Mouse (Mus musculus): ENCODE results near the gene Plekhh2. TPM values are rescaled to one million over a fixed set of nuclear protein-coding genes. Genes with fewer than 3 reads are reported as not detected.
"Not testable (repeated sequence)": the region's sequence is repeated elsewhere in the genome, so short reads cannot be mapped to it uniquely, and the experiment has no call there.

The Plekhh2 gene
- polyA plus RNA-seq, 1 experiment from 2014 or later = 2.6 TPM

GRCm38 (mm10) chr17:84550902-84551877 is 39.5 kb downstream of the Plekhh2 start:
- no peaks in the 10 kb centered on the region for H3K36me3 ChIP-seq
- no peaks in the 10 kb centered on the region for H3K9me3 ChIP-seq
- H3K27me3 ChIP-seq (replicated peaks) = no peaks in the 10 kb centered on the region
- WGBS = 70% methylated on average over 5 of the region's 5 CpGs
- no peaks in the 10 kb centered on the region for H3K4me1 ChIP-seq
- H3K27ac ChIP-seq (replicated peaks) = no peak overlapping the region
- no peak overlapping the region for H3K9ac ChIP-seq
- ATAC-seq (ENCODE audit: extremely low read depth, insufficient number of reproducible peaks, low FRiP score, low TSS enrichment) = no peak
- no peak overlapping the region for H3K4me3 ChIP-seq
- H3K4me2 ChIP-seq = no peak overlapping the region

GRCm38 (mm10) chr17:84552230-84552629 is 40.5 kb downstream of the Plekhh2 start:
- no peak overlapping the region for H3K9ac ChIP-seq
- H3K4me3 ChIP-seq = no peak overlapping the region
- H3K27me3 ChIP-seq (replicated peaks) = no peaks in the 10 kb centered on the region
- no peaks in the 10 kb centered on the region for H3K4me1 ChIP-seq
- no peak overlapping the region for H3K4me2 ChIP-seq
- ATAC-seq (ENCODE audit: extremely low read depth, insufficient number of reproducible peaks, low FRiP score, low TSS enrichment) = no peak
- H3K9me3 ChIP-seq = no peaks in the 10 kb centered on the region
- no peak overlapping the region for H3K27ac ChIP-seq (replicated peaks)
- H3K36me3 ChIP-seq = no peaks in the 10 kb centered on the region
- WGBS = 62% methylated on average over 5 of the region's 5 CpGs

GRCm38 (mm10) chr17:84564264-84564663 is 52.6 kb downstream of the Plekhh2 start:
- not testable (repeated sequence) for H3K27ac ChIP-seq (replicated peaks); H3K4me2 ChIP-seq; H3K27me3 ChIP-seq (replicated peaks); ATAC-seq (ENCODE audit: extremely low read depth, insufficient number of reproducible peaks, low FRiP score, low TSS enrichment); H3K9me3 ChIP-seq; H3K4me1 ChIP-seq; H3K4me3 ChIP-seq; H3K9ac ChIP-seq; H3K36me3 ChIP-seq

- Histone ChIP-seq H3K27ac (replicated peaks) (no peak overlapping the region), H3K9me3 (no peaks in the 10 kb centered on the region), H3K4me2 (no peak overlapping the region), H3K36me3 (peaks cover 5% of the 10 kb centered on the region; the same call in 1 of the 2 replicates), H3K4me3 (no peak overlapping the region), H3K4me1 (no peaks in the 10 kb centered on the region), H3K27me3 (replicated peaks) (no peaks in the 10 kb centered on the region), H3K9ac (no peak overlapping the region)
- 87% methylated on average over 6 of the region's 6 CpGs for WGBS
- no peak for ATAC-seq (ENCODE audit: extremely low read depth, insufficient number of reproducible peaks, low FRiP score, low TSS enrichment)
These were observed 54.1 kb downstream of the Plekhh2 start for GRCm38 (mm10) chr17:84565762-84566161.

GRCm38 (mm10) chr17:84566773-84567555 is 55.3 kb downstream of the Plekhh2 start:
- H3K9me3 ChIP-seq = no peaks in the 10 kb centered on the region
- no peak overlapping the region for H3K4me3 ChIP-seq
- 0 out of 2 replicates have a peak, but pooled peaks cover 3% of the 10 kb centered on the region for H3K36me3 ChIP-seq
- H3K9ac ChIP-seq = no peak overlapping the region
- H3K27ac ChIP-seq (replicated peaks) = no peak overlapping the region
- H3K4me1 ChIP-seq = no peaks in the 10 kb centered on the region
- no peak overlapping the region for H3K4me2 ChIP-seq
- whole genome bisulfite sequencing = 74% methylated on average over 27 of the region's 27 CpGs
- ATAC-seq (ENCODE audit: extremely low read depth, insufficient number of reproducible peaks, low FRiP score, low TSS enrichment) = no peak
- no peaks in the 10 kb centered on the region for H3K27me3 ChIP-seq (replicated peaks)

GRCm38 (mm10) chr17:84568807-84569206 is 57.1 kb downstream of the Plekhh2 start:
- Histone ChIP-seq H3K4me1 (no peaks in the 10 kb centered on the region), H3K9ac (no peak overlapping the region), H3K4me2 (no peak overlapping the region), H3K27me3 (replicated peaks) (no peaks in the 10 kb centered on the region), H3K9me3 (no peaks in the 10 kb centered on the region), H3K4me3 (no peak overlapping the region), H3K27ac (replicated peaks) (no peak overlapping the region), H3K36me3 (0 out of 2 replicates have a peak, but pooled peaks cover 3% of the 10 kb centered on the region)
- WGBS = 82% methylated on average over 12 of the region's 12 CpGs
- no peak for ATAC-seq (ENCODE audit: extremely low read depth, insufficient number of reproducible peaks, low FRiP score, low TSS enrichment)

- no peak overlapping the region for H3K4me3 ChIP-seq
- H3K9ac ChIP-seq = no peak overlapping the region
- 61% methylated on average over 8 of the region's 8 CpGs for WGBS
- no peak for ATAC-seq (ENCODE audit: extremely low read depth, insufficient number of reproducible peaks, low FRiP score, low TSS enrichment)
- H3K4me1 ChIP-seq = no peaks in the 10 kb centered on the region
- 0 out of 2 replicates have a peak, but pooled peaks cover 3% of the 10 kb centered on the region for H3K36me3 ChIP-seq
- H3K4me2 ChIP-seq = no peak overlapping the region
- H3K9me3 ChIP-seq = no peaks in the 10 kb centered on the region
- H3K27me3 ChIP-seq (replicated peaks) = no peaks in the 10 kb centered on the region
- no peak overlapping the region for H3K27ac ChIP-seq (replicated peaks)
These were observed 58.1 kb downstream of the Plekhh2 start for GRCm38 (mm10) chr17:84569770-84570169.

- Histone ChIP-seq H3K36me3 (no peaks in the 10 kb centered on the region), H3K9ac (no peak overlapping the region), H3K4me1 (no peaks in the 10 kb centered on the region), H3K27me3 (replicated peaks) (no peaks in the 10 kb centered on the region), H3K9me3 (no peaks in the 10 kb centered on the region), H3K4me3 (peak overlapping the region; percentile 9; the same call in 1 of the 2 replicates), H3K27ac (replicated peaks) (no peak overlapping the region), H3K4me2 (peak overlapping the region; percentile 39)
- WGBS = 76% methylated on average over 18 of the region's 18 CpGs
- no peak for ATAC-seq (ENCODE audit: extremely low read depth, insufficient number of reproducible peaks, low FRiP score, low TSS enrichment)
These were observed 59.9 kb downstream of the Plekhh2 start for GRCm38 (mm10) chr17:84571629-84572028.

GRCm38 (mm10) chr17:84573305-84573704 is 61.6 kb downstream of the Plekhh2 start:
- no peaks in the 10 kb centered on the region for H3K27me3 ChIP-seq (replicated peaks)
- WGBS = 87% methylated on average over 9 of the region's 9 CpGs

GRCm38 (mm10) chr17:84573940-84574339 is 62.2 kb downstream of the Plekhh2 start:
- no peak overlapping the region for H3K9ac ChIP-seq
- H3K4me3 ChIP-seq = no peak overlapping the region
- H3K4me2 ChIP-seq = no peak overlapping the region
- H3K9me3 ChIP-seq = no peaks in the 10 kb centered on the region
- WGBS = 82% methylated on average over 5 of the region's 5 CpGs
- H3K4me1 ChIP-seq = no peaks in the 10 kb centered on the region
- no peak overlapping the region for H3K27ac ChIP-seq (replicated peaks)
- peaks cover 3% of the 10 kb centered on the region; the same call in 1 of the 2 replicates for H3K36me3 ChIP-seq
- ATAC-seq (ENCODE audit: extremely low read depth, insufficient number of reproducible peaks, low FRiP score, low TSS enrichment) = no peak
- no peaks in the 10 kb centered on the region for H3K27me3 ChIP-seq (replicated peaks)

More at GRCm38 (mm10) chr17:84573305-84573704, 61.6 kb downstream of the Plekhh2 start:
- Histone ChIP-seq H3K9me3 (no peaks in the 10 kb centered on the region), H3K4me3 (no peak overlapping the region), H3K9ac (no peak overlapping the region), H3K4me2 (no peak overlapping the region), H3K27ac (replicated peaks) (no peak overlapping the region), H3K36me3 (peaks cover 3% of the 10 kb centered on the region; the same call in 1 of the 2 replicates), H3K4me1 (no peaks in the 10 kb centered on the region)
- ATAC-seq (ENCODE audit: extremely low read depth, insufficient number of reproducible peaks, low FRiP score, low TSS enrichment) = no peak

GRCm38 (mm10) chr17:84575108-84575507 is 63.4 kb downstream of the Plekhh2 start:
- Histone ChIP-seq H3K4me3 (no peak overlapping the region), H3K27me3 (replicated peaks) (no peaks in the 10 kb centered on the region), H3K4me2 (no peak overlapping the region), H3K27ac (replicated peaks) (no peak overlapping the region), H3K9me3 (no peaks in the 10 kb centered on the region), H3K36me3 (peaks cover 3% of the 10 kb centered on the region; the same call in 1 of the 2 replicates), H3K4me1 (no peaks in the 10 kb centered on the region; the same call in 1 of the 2 replicates), H3K9ac (no peak overlapping the region)
- WGBS = 83% methylated on average over 5 of the region's 5 CpGs
- no peak for ATAC-seq (ENCODE audit: extremely low read depth, insufficient number of reproducible peaks, low FRiP score, low TSS enrichment)

Measured in heart, embryonic 13.5 days (tissue).